Comparison of ENCODE assay signal across 24 mouse cellular contexts in the genomic region with DNA sequence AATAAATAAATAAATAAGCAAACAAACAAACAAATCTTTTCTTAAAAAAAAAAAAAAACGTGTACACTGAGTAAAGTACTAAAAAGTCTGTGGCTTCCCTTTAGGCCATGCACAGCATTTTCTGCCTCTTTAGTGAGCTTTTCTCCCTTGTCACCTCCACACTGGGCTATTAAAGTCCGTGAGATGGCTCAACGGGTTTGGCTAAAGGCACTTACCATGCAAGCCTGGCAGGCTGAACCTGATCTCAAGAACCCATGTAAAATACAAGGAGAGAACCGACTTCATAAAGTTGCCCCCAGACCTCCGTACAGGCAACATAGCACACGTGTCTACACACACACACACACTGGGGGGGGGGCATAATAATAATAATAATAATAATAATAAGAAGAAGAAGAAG. TPM values are rescaled to one million over a fixed set of nuclear protein-coding genes. Genes with fewer than 3 reads are reported as not detected.
DNase-seq lines count a peak whose midpoint lies in the region; ATAC-seq and TF ChIP-seq lines count a peak whose summit lies in the region.
"Had no signal": no experiment of that assay in that cellular context is flagged by ENCODE, and none has a peak within 500 bp of the region (broad histone marks: within the 10 kb centered on the region; RNA-seq: fewer than 3 reads in every experiment).

No protein-coding gene starts in this region.

- no peak for TF ChIP-seq CTCF in lung, embryonic 14.5 days (IDR thresholded peaks at IDR 0.05; ENCODE audit: low read depth)

- no peaks in the 10 kb centered on the region for H3K9me3 ChIP-seq in liver, embryonic 11.5 days (ENCODE audit: control insufficient read depth, low read length)
- no peaks in the 10 kb centered on the region for H3K9me3 ChIP-seq in liver, embryonic 12.5 days (replicated peaks)
- no peaks in the 10 kb centered on the region for H3K9me3 ChIP-seq in lung, embryonic 14.5 days (ENCODE audit: low read depth, low read length)
- H3K9me3 ChIP-seq: embryonic facial prominence, embryonic 12.5 days; embryonic facial prominence, embryonic 15.5 days; heart, embryonic 13.5 days; hindbrain, embryonic 10.5 days; hindbrain, embryonic 13.5 days had no signal

- peaks cover 11% of the 10 kb centered on the region; the same call in 1 of the 2 replicates for H3K4me1 ChIP-seq in liver, embryonic 11.5 days (replicated peaks; ENCODE audit: control insufficient read depth, insufficient read depth, low read length)
- H3K4me1 ChIP-seq in liver, embryonic 12.5 days = peaks cover 26% of the 10 kb centered on the region
- no peaks in the 10 kb centered on the region for H3K4me1 ChIP-seq in lung, embryonic 14.5 days (ENCODE audit: insufficient read depth)

- no peak for DNase-seq in liver, embryonic 11.5 days (ENCODE audit: low spot score)
- DNase-seq in lung, embryonic 14.5 days = no peak
- DNase-seq in lung, postnatal 10 days = no peak
- peak; percentile 13 for DNase-seq in naive thymus-derived CD4-positive, alpha-beta T cell, adult 2 months (ENCODE audit: low read depth)
- no peak for DNase-seq in left cerebral cortex, adult 8-10 months (ENCODE audit: low spot score in 2 of 2)
- DNase-seq: adrenal gland, adult 2 months; adrenal gland, postnatal 14 days; cerebellum, adult 11 months; cerebellum, adult 2 months; cerebellum, adult 9-11 months; cerebellum, postnatal 25 days; forebrain, postnatal 0 days; gastrocnemius, adult 2 months; gastrocnemius, postnatal 14 days; heart, adult 18-20 months; heart, postnatal 36 days had no signal

- 0 out of 2 replicates have a peak overlapping the region, but pooled peaks have one; percentile 87 for H3K4me3 ChIP-seq in liver, embryonic 11.5 days (ENCODE audit: low read depth, low read length)
- no peak overlapping the region for H3K4me3 ChIP-seq in liver, embryonic 12.5 days
- no peak overlapping the region for H3K4me3 ChIP-seq in lung, embryonic 14.5 days (ENCODE audit: low read depth, low read length)

- ATAC-seq in liver, embryonic 11.5 days (replicated peaks; ENCODE audit: low FRiP score) = no peak
- ATAC-seq in liver, embryonic 12.5 days = no peak
- ATAC-seq in lung, embryonic 14.5 days (ENCODE audit: insufficient read depth) = no peak

- H3K27ac ChIP-seq in liver, embryonic 11.5 days (ENCODE audit: low read depth, low read length) = no peak overlapping the region
- no peak overlapping the region for H3K27ac ChIP-seq in liver, embryonic 12.5 days
- H3K27ac ChIP-seq in lung, embryonic 14.5 days (ENCODE audit: low read depth) = no peak overlapping the region
- H3K27ac ChIP-seq: embryonic facial prominence, embryonic 12.5 days; embryonic facial prominence, embryonic 15.5 days; hindbrain, embryonic 13.5 days had no signal

- no peak overlapping the region for H3K4me2 ChIP-seq in liver, embryonic 11.5 days
- no peak overlapping the region for H3K4me2 ChIP-seq in liver, embryonic 12.5 days
- H3K4me2 ChIP-seq in lung, embryonic 14.5 days = peak overlapping the region; percentile 88; the same call in 1 of the 2 replicates

- no peaks in the 10 kb centered on the region for H3K36me3 ChIP-seq in liver, embryonic 11.5 days (ENCODE audit: control insufficient read depth, insufficient read depth, low read length)
- H3K36me3 ChIP-seq in liver, embryonic 12.5 days = no peaks in the 10 kb centered on the region
- no peaks in the 10 kb centered on the region for H3K36me3 ChIP-seq in lung, embryonic 14.5 days (ENCODE audit: insufficient read depth)
- H3K36me3 ChIP-seq: embryonic facial prominence, embryonic 12.5 days; embryonic facial prominence, embryonic 15.5 days; heart, embryonic 13.5 days; hindbrain, embryonic 10.5 days; hindbrain, embryonic 13.5 days had no signal

- no peak overlapping the region for H3K9ac ChIP-seq in liver, embryonic 11.5 days (ENCODE audit: low read depth, low read length)
- no peak overlapping the region for H3K9ac ChIP-seq in liver, embryonic 12.5 days
- no peak overlapping the region for H3K9ac ChIP-seq in lung, embryonic 14.5 days

- 69% methylated on average over 6 of the region's 6 CpGs for WGBS in liver, embryonic 11.5 days
- 71% methylated on average over 6 of the region's 6 CpGs for WGBS in liver, embryonic 12.5 days (ENCODE audit: insufficient replicate concordance)
- WGBS in lung, embryonic 14.5 days = 65% methylated on average over 6 of the region's 6 CpGs

- H3K27me3 ChIP-seq in liver, embryonic 11.5 days (replicated peaks; ENCODE audit: control insufficient read depth, insufficient read depth, low read length) = no peaks in the 10 kb centered on the region
- H3K27me3 ChIP-seq in liver, embryonic 12.5 days (replicated peaks) = peaks cover 12% of the 10 kb centered on the region
- no peaks in the 10 kb centered on the region for H3K27me3 ChIP-seq in lung, embryonic 14.5 days (ENCODE audit: insufficient read depth, low read length)
- H3K27me3 ChIP-seq: embryonic facial prominence, embryonic 12.5 days; embryonic facial prominence, embryonic 15.5 days had no signal

RNA-seq across cellular contexts. Expression of gene Acer3, which starts 10.7 kb away (rescaled TPM):
- polyA plus RNA-seq in liver, embryonic 11.5 days (2014; fragmentation: Nextera tagmentation; extraction: Ambion mirVana) = 35.2 and 35.8 TPM in 2 replicates
- 24.6 and 26.6 TPM in 2 replicates for polyA plus RNA-seq in liver, embryonic 12.5 days (2016; fragmentation: Nextera tagmentation; extraction: Ambion mirVana)
- polyA plus RNA-seq in lung, embryonic 14.5 days (2014; fragmentation: Nextera tagmentation; extraction: Ambion mirVana) = 22.2 and 27.9 TPM in 2 replicates
- total RNA-seq in left cerebral cortex, adult 8-10 months (2022) = 10 to 100 TPM; 25.1 to 27.2 (median 25.5) TPM

RNA-seq across cellular contexts. Expression of gene Tsku, which starts 50.9 kb away (rescaled TPM):
- polyA plus RNA-seq in liver, embryonic 11.5 days (2014; fragmentation: Nextera tagmentation; extraction: Ambion mirVana) = 4.3 and 4.8 TPM in 2 replicates
- polyA plus RNA-seq in liver, embryonic 12.5 days (2016; fragmentation: Nextera tagmentation; extraction: Ambion mirVana) = 1.6 and 2.1 TPM in 2 replicates
- polyA plus RNA-seq in lung, embryonic 14.5 days (2014; fragmentation: Nextera tagmentation; extraction: Ambion mirVana) = 13.8 and 15.9 TPM in 2 replicates
- 1 to 10 TPM; 2.4 to 4.2 (median 2.9) TPM for total RNA-seq in left cerebral cortex, adult 8-10 months (2022)
- total RNA-seq: common myeloid progenitor, adult 5-6 weeks had no signal
- polyA plus RNA-seq: CD4-positive, CD25-positive, alpha-beta regulatory T cell, adult 4 months had no signal
